Comparison of ENCODE assay signal across 7 mouse cellular contexts in genomic region chr6:71543686-71544499, GRCm38 (mm10). TPM values are rescaled to one million over a fixed set of nuclear protein-coding genes. Genes with fewer than 3 reads are reported as not detected.
DNase-seq lines count a peak whose midpoint lies in the region; ATAC-seq lines count a peak whose summit lies in the region.

Chmp3 (plus strand) TSS chr6:71543797.

- H3K36me3 ChIP-seq in embryonic facial prominence, embryonic 10.5 days (replicated peaks) = peaks cover 6% of the 10 kb centered on the region; the same call in 1 of the 2 replicates
- H3K36me3 ChIP-seq in limb, embryonic 10.5 days = peaks cover 2% of the 10 kb centered on the region; the same call in 1 of the 2 replicates
- no peaks in the 10 kb centered on the region for H3K36me3 ChIP-seq in midbrain, embryonic 13.5 days

- H3K9ac ChIP-seq in midbrain, embryonic 13.5 days (replicated peaks) = peak within 1 kb of the TSS; percentile 92

- H3K9me3 ChIP-seq in embryonic facial prominence, embryonic 10.5 days = no peaks in the 10 kb centered on the region
- no peaks in the 10 kb centered on the region for H3K9me3 ChIP-seq in limb, embryonic 10.5 days (replicated peaks)
- no peaks in the 10 kb centered on the region for H3K9me3 ChIP-seq in midbrain, embryonic 13.5 days

- H3K4me2 ChIP-seq in midbrain, embryonic 13.5 days (replicated peaks) = peak within 1 kb of the TSS; percentile 68

- no peaks in the 10 kb centered on the region for H3K27me3 ChIP-seq in embryonic facial prominence, embryonic 10.5 days (replicated peaks; ENCODE audit: low read depth, poor library complexity, severe bottlenecking)
- no peaks in the 10 kb centered on the region for H3K27me3 ChIP-seq in limb, embryonic 10.5 days (ENCODE audit: low read depth, poor library complexity, severe bottlenecking)
- 0 out of 2 replicates have a peak, but pooled peaks cover 5% of the 10 kb centered on the region for H3K27me3 ChIP-seq in midbrain, embryonic 13.5 days

- peak within 1 kb of the TSS; percentile 100 for H3K27ac ChIP-seq in embryonic facial prominence, embryonic 10.5 days (replicated peaks)
- H3K27ac ChIP-seq in limb, embryonic 10.5 days = peak within 1 kb of the TSS; percentile 100
- peak within 1 kb of the TSS; percentile 98 for H3K27ac ChIP-seq in midbrain, embryonic 13.5 days

- WGBS in embryonic facial prominence, embryonic 10.5 days = under 1% methylated on average over 59 of the region's 59 CpGs
- WGBS in limb, embryonic 10.5 days = under 1% methylated on average over 59 of the region's 59 CpGs
- under 1% methylated on average over 59 of the region's 59 CpGs for WGBS in midbrain, embryonic 13.5 days

- DNase-seq in adrenal gland, postnatal 10 days = peak; percentile 98
- peak; percentile 94 for DNase-seq in embryonic facial prominence, embryonic 10.5 days (ENCODE audit: low spot score)
- peak; percentile 95 for DNase-seq in kidney, adult 11 months
- DNase-seq in limb, embryonic 10.5 days (ENCODE audit: low spot score) = peak; percentile 96
- DNase-seq in spleen, adult 12 weeks (ENCODE audit: low spot score) = peak; percentile 95

- H3K4me1 ChIP-seq in embryonic facial prominence, embryonic 10.5 days = peaks cover 10% of the 10 kb centered on the region
- H3K4me1 ChIP-seq in limb, embryonic 10.5 days = no peaks in the 10 kb centered on the region
- peaks cover 12% of the 10 kb centered on the region for H3K4me1 ChIP-seq in midbrain, embryonic 13.5 days (replicated peaks)

- ATAC-seq in granulocyte monocyte progenitor cell, adult 5-6 weeks (replicated peaks; ENCODE audit: poor library complexity, severe bottlenecking) = peak; percentile 94
- peak; percentile 99 for ATAC-seq in midbrain, embryonic 13.5 days

- peak within 1 kb of the TSS; percentile 88 for H3K4me3 ChIP-seq in embryonic facial prominence, embryonic 10.5 days
- peak within 1 kb of the TSS; percentile 77 for H3K4me3 ChIP-seq in limb, embryonic 10.5 days
- peak within 1 kb of the TSS; percentile 67 for H3K4me3 ChIP-seq in midbrain, embryonic 13.5 days (replicated peaks)

RNA-seq across cellular contexts. Expression of gene Chmp3, which starts in this region (rescaled TPM):
- 100 to 1,000 TPM in 1 of 2 experiments, 10 to 100 TPM in 1; 85.8 to 101 TPM for total RNA-seq in adrenal gland, postnatal 10 days (2021)
- polyA plus RNA-seq in embryonic facial prominence, embryonic 10.5 days (2016; fragmentation: Nextera tagmentation; extraction: Ambion mirVana) = 47.9 and 48.2 TPM in 2 replicates
- 28.6 and 36.1 TPM in 2 replicates for total RNA-seq in granulocyte monocyte progenitor cell, adult 5-6 weeks (2014; fragmentation: Nextera tagmentation)
- total RNA-seq in granulocyte monocyte progenitor cell, adult 5-6 weeks (2017) = 82.2 and 114 TPM in 2 replicates
- 44.7 and 49.1 TPM in 2 replicates for polyA plus RNA-seq in limb, embryonic 10.5 days (2016; fragmentation: Nextera tagmentation; extraction: Ambion mirVana)
- polyA plus RNA-seq in midbrain, embryonic 13.5 days (2015; fragmentation: Nextera tagmentation; extraction: Ambion mirVana) = 49.5 and 52.9 TPM in 2 replicates

Comparison
In these comparisons a context has a peak if more than half of its experiments do, and no peak if none do; other contexts are left out.
1. Peak in every context shown above with its lines: DNase-seq, ATAC-seq, H3K4me3 ChIP-seq and H3K27ac ChIP-seq.